Mouse (Mus musculus): Measurements from ENCODE around the gene Tmigd3. TPM values are rescaled to one million over a fixed set of nuclear protein-coding genes. Genes with fewer than 3 reads are reported as not detected.

The Tmigd3 gene
- polyA plus RNA-seq, 1 experiment from 2014 or later = not detected

DNA sequence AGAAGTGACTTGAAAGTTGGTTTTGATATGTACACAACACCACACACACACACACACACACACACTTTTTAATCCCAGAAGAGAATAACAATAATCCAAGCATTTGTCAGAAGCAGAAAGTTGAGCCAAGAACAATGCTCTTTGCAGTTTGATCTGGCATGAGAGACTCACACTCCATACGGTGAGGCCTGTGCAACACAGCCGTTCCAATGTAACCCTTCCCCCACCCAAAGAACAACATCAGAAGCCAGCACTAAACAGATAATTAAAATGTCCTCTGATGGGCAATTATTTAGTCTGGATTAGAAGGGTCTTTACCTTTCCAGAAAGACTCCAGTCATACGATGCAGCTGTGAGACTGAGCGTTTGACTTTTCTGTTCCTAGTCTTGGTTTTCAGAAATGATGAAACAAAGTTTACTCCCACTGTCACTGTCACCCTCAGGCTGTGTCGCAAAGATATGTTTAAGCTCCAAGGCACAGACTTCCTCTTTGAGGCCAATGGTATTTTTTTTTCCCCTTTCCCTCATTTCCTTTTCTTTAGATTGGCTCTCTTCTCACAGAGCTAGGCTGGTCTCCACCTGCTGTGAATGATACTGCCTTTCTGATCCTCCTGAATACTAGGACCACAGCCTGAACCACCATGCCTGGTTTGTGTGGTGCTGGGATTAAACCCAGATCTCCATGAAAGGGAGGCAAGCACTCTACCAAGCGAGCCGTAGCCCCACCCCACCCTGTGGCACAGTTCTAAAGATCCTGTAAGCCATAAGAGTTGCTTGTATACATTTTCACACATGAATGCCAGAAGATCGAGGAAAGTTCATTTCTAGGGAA, 61.8 kb downstream of the Tmigd3 start, which contains the start of gene I830077J02Rik:
I830077J02Rik (minus strand) TSS at position 425 of the 832 bp plus-strand sequence.
- Histone ChIP-seq H3K4me3 (no peak within 1 kb of the TSS), H3K27me3 (ENCODE audit: low read depth, poor library complexity, severe bottlenecking) (no peaks in the 10 kb centered on the region), H3K9me3 (replicated peaks) (no peaks in the 10 kb centered on the region), H3K4me1 (no peaks in the 10 kb centered on the region), H3K27ac (no peak within 1 kb of the TSS), H3K36me3 (peaks cover 9% of the 10 kb centered on the region)
- no peak for DNase-seq (ENCODE audit: low spot score)
- WGBS = 84% methylated on average over 8 of the region's 8 CpGs

DNA sequence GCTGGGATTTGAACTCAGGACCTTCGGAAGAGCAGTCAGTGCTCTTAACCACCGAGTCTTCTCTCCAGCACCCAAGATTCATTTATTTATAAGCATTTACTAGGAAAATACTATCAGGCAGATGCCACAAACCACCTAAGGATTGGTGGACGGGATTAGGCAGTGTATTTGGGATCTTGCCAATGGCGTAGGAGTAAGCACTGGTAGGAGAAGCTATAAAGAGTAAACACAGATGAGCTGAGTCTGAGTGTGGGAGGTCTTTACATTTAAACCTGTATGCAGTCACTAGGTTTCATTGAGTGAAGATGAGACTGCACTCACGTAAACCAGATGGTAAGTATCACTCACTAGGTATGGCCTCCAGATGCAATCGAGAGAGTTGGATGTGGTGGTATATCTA, 63.2 kb downstream of the Tmigd3 start:
- no peak for DNase-seq (ENCODE audit: low spot score)
- H3K9me3 ChIP-seq (replicated peaks) = no peaks in the 10 kb centered on the region
- no peak overlapping the region for H3K27ac ChIP-seq
- peaks cover 18% of the 10 kb centered on the region for H3K36me3 ChIP-seq
- WGBS = 94% methylated on average over 6 of the region's 6 CpGs
- no peak overlapping the region for H3K4me3 ChIP-seq
- H3K4me1 ChIP-seq = no peaks in the 10 kb centered on the region
- no peaks in the 10 kb centered on the region for H3K27me3 ChIP-seq (ENCODE audit: low read depth, poor library complexity, severe bottlenecking)

DNA sequence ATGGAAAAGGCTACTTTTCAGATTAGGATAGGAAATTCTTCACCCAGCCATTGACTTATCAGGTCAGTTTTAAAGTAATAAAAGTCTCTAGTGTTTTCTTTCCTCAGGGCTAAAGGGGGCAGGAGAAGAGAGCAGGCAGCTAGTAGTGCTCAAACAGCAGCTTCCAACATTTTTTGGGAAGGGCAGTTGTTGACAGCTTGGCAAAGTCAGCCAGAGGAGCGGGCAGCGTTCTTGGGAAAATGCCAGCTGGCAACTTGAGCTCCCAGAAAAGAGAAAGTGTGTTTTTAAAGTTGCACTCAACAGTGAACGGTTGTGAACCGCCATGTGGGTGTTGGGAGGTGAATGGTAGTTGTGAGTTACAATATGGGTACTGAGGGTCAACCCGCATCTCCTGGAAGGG, 64.3 kb downstream of the Tmigd3 start:
- no peaks in the 10 kb centered on the region for H3K4me1 ChIP-seq
- DNase-seq (ENCODE audit: low spot score) = no peak
- 90% methylated on average over 5 of the region's 5 CpGs for WGBS
- peaks cover 26% of the 10 kb centered on the region for H3K36me3 ChIP-seq
- H3K9me3 ChIP-seq (replicated peaks) = no peaks in the 10 kb centered on the region
- no peak overlapping the region for H3K4me3 ChIP-seq
- no peaks in the 10 kb centered on the region for H3K27me3 ChIP-seq (ENCODE audit: low read depth, poor library complexity, severe bottlenecking)
- H3K27ac ChIP-seq = no peak overlapping the region

DNA sequence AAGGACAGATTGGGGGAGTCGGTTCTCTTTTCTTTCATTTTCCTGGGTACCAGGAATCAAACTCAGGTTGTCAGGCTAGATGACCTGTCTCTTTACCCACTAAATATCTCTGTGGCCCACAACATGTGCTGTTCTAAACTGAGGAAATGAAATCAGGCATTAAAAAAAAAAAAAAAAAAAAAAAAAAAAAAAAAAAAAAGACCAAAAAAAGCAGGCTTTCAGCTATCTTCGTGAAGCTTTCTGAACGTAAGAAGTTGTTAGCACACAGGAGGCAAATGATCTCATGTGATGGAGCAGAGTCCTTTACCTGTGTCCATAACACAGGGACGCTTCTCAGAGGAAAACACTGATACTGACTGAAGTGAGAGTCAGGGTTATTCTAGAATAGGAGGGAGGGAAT, 65.4 kb downstream of the Tmigd3 start:
- H3K9me3 ChIP-seq (replicated peaks) = no peaks in the 10 kb centered on the region
- H3K36me3 ChIP-seq = peaks cover 37% of the 10 kb centered on the region
- no peaks in the 10 kb centered on the region for H3K4me1 ChIP-seq
- no peak overlapping the region for H3K27ac ChIP-seq
- no peak for DNase-seq (ENCODE audit: low spot score)
- H3K27me3 ChIP-seq (ENCODE audit: low read depth, poor library complexity, severe bottlenecking) = no peaks in the 10 kb centered on the region
- H3K4me3 ChIP-seq = no peak overlapping the region
- WGBS = 95% methylated on average over 4 of the region's 4 CpGs

DNA sequence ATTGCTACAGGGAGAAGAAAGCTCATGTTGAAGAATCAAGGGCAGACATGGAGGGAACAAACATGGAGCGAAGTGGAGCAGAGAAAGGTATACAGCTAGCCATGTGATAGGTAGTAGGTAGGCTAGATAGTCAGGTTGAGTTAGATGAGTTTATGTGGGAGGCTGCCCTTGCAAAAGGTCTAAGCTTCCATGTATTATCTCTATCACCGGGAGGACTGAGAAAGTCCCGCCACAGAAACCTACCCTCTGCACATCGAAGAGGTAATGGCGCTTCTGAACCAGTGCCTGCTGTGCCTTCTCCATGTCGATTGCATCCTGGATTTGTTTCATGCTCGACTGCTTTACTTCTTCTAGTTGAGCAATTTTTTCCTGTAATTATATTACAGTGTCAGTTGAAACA, 80.6 kb downstream of the Tmigd3 start:
- H3K27me3 ChIP-seq (ENCODE audit: low read depth, poor library complexity, severe bottlenecking) = no peaks in the 10 kb centered on the region
- no peak overlapping the region for H3K27ac ChIP-seq
- H3K4me1 ChIP-seq = no peaks in the 10 kb centered on the region
- H3K9me3 ChIP-seq (replicated peaks) = no peaks in the 10 kb centered on the region
- no peak for DNase-seq (ENCODE audit: low spot score)
- whole genome bisulfite sequencing = 98% methylated on average over 7 of the region's 7 CpGs
- peaks cover 100% of the 10 kb centered on the region for H3K36me3 ChIP-seq
- no peak overlapping the region for H3K4me3 ChIP-seq

DNA sequence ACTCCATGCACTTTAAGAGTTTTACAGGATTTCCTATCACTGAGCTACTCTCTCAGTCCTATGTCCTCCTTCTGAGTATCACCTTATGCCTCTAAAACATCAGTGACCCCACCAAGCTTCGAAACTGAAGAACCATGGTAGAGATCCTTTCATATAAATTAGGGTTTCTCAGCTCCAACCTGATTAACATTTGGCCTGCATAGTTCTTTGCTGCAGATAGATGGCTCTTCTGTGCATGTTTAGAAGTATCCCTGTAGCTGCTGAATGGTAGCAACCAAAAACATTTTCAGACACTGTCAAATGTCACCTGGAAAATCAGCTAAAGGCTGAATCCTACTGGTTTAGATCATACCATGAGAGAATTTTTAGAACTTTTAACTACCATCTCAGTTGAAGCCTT, 86.5 kb downstream of the Tmigd3 start:
- no peak for DNase-seq (ENCODE audit: low spot score)
- peaks cover 73% of the 10 kb centered on the region for H3K36me3 ChIP-seq
- H3K4me3 ChIP-seq = no peak overlapping the region
- H3K27me3 ChIP-seq (ENCODE audit: low read depth, poor library complexity, severe bottlenecking) = no peaks in the 10 kb centered on the region
- peaks cover 16% of the 10 kb centered on the region for H3K4me1 ChIP-seq
- H3K27ac ChIP-seq = no peak overlapping the region
- no peaks in the 10 kb centered on the region for H3K9me3 ChIP-seq (replicated peaks)
- 96% methylated on average over 1 of the region's 1 CpGs for WGBS

DNA sequence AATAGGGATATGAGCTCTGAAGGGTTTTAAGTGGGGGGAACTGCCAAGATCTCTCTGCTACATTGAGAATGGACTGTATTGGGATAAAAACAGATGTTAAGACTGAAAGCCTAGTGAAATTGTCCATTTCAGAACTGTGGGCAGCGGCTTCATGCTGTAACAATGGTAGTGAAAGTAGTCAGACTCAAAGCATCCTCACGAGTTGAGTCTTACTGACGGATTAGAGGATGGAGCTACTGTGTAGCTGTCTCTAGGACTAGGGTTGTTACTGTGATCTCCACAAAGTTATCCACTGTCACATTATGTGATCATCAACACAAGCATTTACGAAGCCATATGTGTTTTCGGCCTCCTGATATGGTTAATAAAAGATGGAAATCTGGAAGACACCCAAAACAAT, 87.5 kb downstream of the Tmigd3 start:
- 58% methylated on average over 5 of the region's 5 CpGs for WGBS
- H3K4me1 ChIP-seq = peaks cover 16% of the 10 kb centered on the region
- no peak for DNase-seq (ENCODE audit: low spot score)
- peak overlapping the region; percentile 94 for H3K27ac ChIP-seq
- no peaks in the 10 kb centered on the region for H3K27me3 ChIP-seq (ENCODE audit: low read depth, poor library complexity, severe bottlenecking)
- H3K36me3 ChIP-seq = peaks cover 73% of the 10 kb centered on the region
- H3K9me3 ChIP-seq (replicated peaks) = no peaks in the 10 kb centered on the region
- peak overlapping the region; percentile 94 for H3K4me3 ChIP-seq

DNA sequence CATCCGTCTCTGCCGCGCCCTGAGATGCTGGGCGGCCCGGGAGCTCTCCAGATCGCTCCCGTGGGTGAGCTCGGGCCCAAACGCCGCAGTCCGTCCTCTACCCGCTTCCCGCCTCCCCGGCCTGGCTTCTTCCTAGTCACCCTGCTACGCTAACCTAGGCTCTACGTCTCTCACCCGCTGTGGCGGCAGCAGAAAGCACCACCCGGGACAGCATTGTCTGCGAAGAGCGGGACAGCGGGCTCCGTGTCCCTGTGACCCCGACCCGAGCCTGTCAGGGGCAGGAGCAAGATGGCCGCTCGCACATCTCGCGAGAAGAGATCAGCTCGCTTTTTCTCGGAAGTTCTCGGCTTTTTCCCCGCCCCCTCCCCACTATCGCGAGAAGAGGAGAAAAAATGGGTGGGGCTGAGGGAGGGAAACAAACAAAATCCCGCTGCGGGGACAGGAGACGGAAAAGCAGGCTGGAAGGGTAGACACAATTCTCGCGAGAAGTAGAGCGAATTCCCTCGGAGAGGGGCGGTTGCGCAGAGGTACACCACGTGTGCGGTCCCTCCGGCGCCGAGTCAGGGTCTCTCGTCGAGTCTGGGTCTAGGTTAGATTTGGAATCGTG, 88.4 kb downstream of the Tmigd3 start, which contains the start of gene Wdr77:
Wdr77 (plus strand) TSS at position 396 of the 607 bp plus-strand sequence.
- peak within 1 kb of the TSS; percentile 94 for H3K27ac ChIP-seq
- H3K4me1 ChIP-seq = peaks cover 16% of the 10 kb centered on the region
- H3K27me3 ChIP-seq (ENCODE audit: low read depth, poor library complexity, severe bottlenecking) = no peaks in the 10 kb centered on the region
- peaks cover 73% of the 10 kb centered on the region for H3K36me3 ChIP-seq
- DNase-seq (ENCODE audit: low spot score) = peak; percentile 98
- under 1% methylated on average over 52 of the region's 52 CpGs for WGBS
- H3K4me3 ChIP-seq = peak within 1 kb of the TSS; percentile 94
- H3K9me3 ChIP-seq (replicated peaks) = no peaks in the 10 kb centered on the region

DNA sequence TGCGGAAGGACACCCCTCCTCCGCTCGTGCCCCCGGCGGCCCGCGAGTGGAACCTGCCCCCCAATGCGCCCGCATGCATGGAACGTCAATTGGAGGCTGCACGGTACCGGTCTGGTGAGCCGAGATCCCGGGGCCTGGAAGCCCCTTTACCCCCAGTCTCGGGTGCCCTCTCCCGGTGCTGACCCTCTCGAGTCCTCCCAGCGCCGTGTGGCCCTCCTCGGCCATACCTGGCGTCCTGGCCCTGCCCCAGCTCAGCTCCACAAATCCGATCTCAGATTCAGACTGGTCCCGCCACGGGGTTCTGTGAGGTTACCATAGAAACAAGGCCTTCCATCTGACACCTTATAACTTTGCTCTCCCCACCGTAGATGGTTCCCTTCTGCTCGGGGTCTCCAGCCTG, 88.9 kb downstream of the Tmigd3 start:
- H3K27ac ChIP-seq = peak overlapping the region; percentile 94
- 1% methylated on average over 26 of the region's 26 CpGs for WGBS
- no peaks in the 10 kb centered on the region for H3K9me3 ChIP-seq (replicated peaks)
- H3K4me3 ChIP-seq = peak overlapping the region; percentile 94
- peaks cover 16% of the 10 kb centered on the region for H3K4me1 ChIP-seq
- H3K27me3 ChIP-seq (ENCODE audit: low read depth, poor library complexity, severe bottlenecking) = no peaks in the 10 kb centered on the region
- DNase-seq (ENCODE audit: low spot score) = no peak
- peaks cover 73% of the 10 kb centered on the region for H3K36me3 ChIP-seq

DNA sequence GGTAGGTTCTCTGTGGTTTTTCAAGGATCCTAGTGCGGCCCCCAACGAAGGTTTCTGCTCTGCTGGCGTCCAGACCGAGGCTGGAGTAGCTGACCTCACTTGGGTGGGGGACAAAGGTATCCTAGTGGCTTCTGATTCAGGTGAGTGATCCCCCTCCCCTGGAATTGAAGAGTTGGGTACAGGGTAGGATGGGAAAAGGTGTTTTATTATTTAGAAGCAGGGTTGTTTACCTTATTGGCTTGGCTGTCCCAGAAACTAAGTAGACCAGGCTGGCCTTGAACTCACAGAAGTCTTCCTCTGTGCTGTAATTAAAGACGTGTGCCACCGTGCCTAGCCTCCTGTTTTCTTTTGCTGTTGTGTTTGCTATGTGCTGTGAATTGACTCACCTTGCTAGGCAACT, 89.3 kb downstream of the Tmigd3 start, which contains the start of gene Atp5f1:
Atp5f1 (minus strand) TSS at position 101 of the 400 bp plus-strand sequence.
- Histone ChIP-seq H3K4me1 (peaks cover 16% of the 10 kb centered on the region), H3K36me3 (peaks cover 73% of the 10 kb centered on the region), H3K27ac (peak within 1 kb of the TSS; percentile 94), H3K27me3 (ENCODE audit: low read depth, poor library complexity, severe bottlenecking) (no peaks in the 10 kb centered on the region), H3K4me3 (peak within 1 kb of the TSS; percentile 94), H3K9me3 (replicated peaks) (no peaks in the 10 kb centered on the region)
- no peak for DNase-seq (ENCODE audit: low spot score)
- WGBS = 6% methylated on average over 6 of the region's 6 CpGs

DNA sequence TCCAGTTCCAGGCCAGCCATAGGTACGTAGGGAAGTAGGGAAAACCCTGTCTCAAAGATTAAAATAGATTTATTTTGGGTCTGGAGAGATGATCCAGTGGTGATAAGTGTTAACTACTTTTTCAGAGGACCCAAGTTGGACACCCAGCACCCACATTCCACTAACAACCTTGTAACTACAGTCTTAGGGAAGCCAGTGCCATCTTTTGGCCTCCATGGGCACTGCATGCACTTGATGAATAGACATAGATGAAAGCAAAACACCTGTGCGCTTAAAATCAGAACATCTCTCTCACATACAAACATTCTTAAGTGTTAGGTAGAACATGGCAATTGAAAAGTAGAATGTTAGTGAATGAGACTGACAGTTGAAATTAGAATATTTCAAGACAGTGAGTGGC, 90.0 kb downstream of the Tmigd3 start:
- H3K9me3 ChIP-seq (replicated peaks) = no peaks in the 10 kb centered on the region
- no peaks in the 10 kb centered on the region for H3K27me3 ChIP-seq (ENCODE audit: low read depth, poor library complexity, severe bottlenecking)
- H3K36me3 ChIP-seq = peaks cover 73% of the 10 kb centered on the region
- H3K27ac ChIP-seq = no peak overlapping the region
- peaks cover 16% of the 10 kb centered on the region for H3K4me1 ChIP-seq
- H3K4me3 ChIP-seq = peak overlapping the region; percentile 94
- DNase-seq (ENCODE audit: low spot score) = no peak
- 90% methylated on average over 2 of the region's 2 CpGs for WGBS

DNA sequence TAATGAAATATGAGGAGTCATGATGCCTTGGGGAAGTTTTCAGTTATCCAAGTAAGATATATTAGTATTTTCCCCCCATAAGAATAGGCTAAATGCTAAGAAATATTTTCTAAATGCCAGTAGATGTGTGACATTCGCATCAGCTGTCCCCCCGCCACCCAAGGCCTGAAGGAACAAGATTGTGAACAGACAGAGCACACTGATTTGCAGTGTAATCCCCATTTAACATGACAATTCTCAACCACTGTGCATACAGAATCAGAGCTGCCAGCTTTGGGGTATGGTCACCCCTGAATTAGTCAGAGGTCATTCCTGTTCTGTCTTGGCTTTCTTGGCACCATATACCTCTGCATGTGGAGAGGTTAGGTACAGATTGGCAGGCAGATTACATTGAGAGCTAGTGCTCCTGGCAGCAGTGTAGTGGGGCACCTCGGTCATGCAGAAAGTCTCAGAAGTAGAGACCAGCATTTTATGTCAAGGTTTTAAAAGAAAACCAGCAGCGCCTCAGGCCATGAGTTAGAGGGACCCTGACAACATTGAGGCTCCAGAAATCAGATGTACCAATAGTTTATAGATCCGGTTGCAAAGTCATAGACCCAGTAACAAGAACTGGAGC, 101.2 kb downstream of the Tmigd3 start:
- WGBS = 84% methylated on average over 5 of the region's 5 CpGs
- Histone ChIP-seq H3K4me1 (no peaks in the 10 kb centered on the region), H3K27me3 (ENCODE audit: low read depth, poor library complexity, severe bottlenecking) (no peaks in the 10 kb centered on the region), H3K27ac (no peak overlapping the region), H3K4me3 (no peak overlapping the region), H3K36me3 (peaks cover 43% of the 10 kb centered on the region), H3K9me3 (replicated peaks) (no peaks in the 10 kb centered on the region)
- DNase-seq (ENCODE audit: low spot score) = no peak

DNA sequence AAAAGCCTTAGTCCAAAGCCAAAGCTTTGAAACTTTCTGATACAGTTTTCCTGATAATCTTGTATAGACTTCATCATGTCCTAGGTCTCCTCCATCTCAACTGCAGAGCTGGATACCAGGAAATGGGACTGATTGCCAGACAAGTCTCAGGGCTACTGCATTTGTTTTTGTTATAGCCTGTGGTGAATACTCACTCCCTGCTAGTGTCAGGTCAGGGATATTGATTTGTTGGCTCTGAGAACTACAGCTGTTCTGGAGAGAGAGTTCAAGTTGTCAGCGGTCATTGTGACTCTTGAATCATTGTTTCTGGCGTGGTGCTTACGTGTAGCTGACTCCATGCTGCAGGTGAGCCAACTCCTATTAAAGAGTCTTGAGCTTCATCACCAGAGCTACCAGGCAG, 102.7 kb downstream of the Tmigd3 start, which contains the start of gene Ovgp1:
Ovgp1 (plus strand) TSS at position 301 of the 400 bp plus-strand sequence.
- Histone ChIP-seq H3K27ac (no peak within 1 kb of the TSS), H3K27me3 (ENCODE audit: low read depth, poor library complexity, severe bottlenecking) (no peaks in the 10 kb centered on the region), H3K4me3 (no peak within 1 kb of the TSS), H3K4me1 (no peaks in the 10 kb centered on the region), H3K9me3 (replicated peaks) (no peaks in the 10 kb centered on the region), H3K36me3 (peaks cover 28% of the 10 kb centered on the region)
- no peak for DNase-seq (ENCODE audit: low spot score)
- WGBS = 83% methylated on average over 3 of the region's 3 CpGs
